Mouse (Mus musculus) activated CD4-positive, CD25-positive, alpha-beta regulatory T cell, adult 9 weeks (primary cell): Measurements from ENCODE around the gene Eif3j1. TPM values are rescaled to one million over a fixed set of nuclear protein-coding genes. Genes with fewer than 3 reads are reported as not detected.

Experiments used
- polyA plus RNA-seq: library from polyadenylated mRNA; unstranded; fragments of 100-300 nt; shearing (Covaris generic); gene quantifications from one replicate; pipeline ENCODE4 v1.2.1, GENCODE M21; 2017

Eif3j1 gene
- polyA plus RNA-seq = 4.9 TPM

GRCm38 (mm10) chr2:122027862-122028755, at the start of gene Eif3j1:
TSS of gene Eif3j1 (plus strand) at chr2:122028546.

Other genes with a start within 250 kb of the Eif3j1 start
- 1.4 TPM for gene Frmd5, start 221.5 kb upstream of the Eif3j1 start, polyA plus RNA-seq
- 1.0 TPM for gene Casc4, start 161.6 kb upstream of the Eif3j1 start, polyA plus RNA-seq
- gene Ctdspl2, start 72.5 kb upstream of the Eif3j1 start, polyA plus RNA-seq = 69.4 TPM
- not detected for gene Mageb3, start 72.5 kb upstream of the Eif3j1 start, polyA plus RNA-seq
- gene Spg11, start 89.8 kb downstream of the Eif3j1 start, polyA plus RNA-seq = 21.3 TPM
- gene B2m, start 119.1 kb downstream of the Eif3j1 start, polyA plus RNA-seq = 9,808 TPM
- 0.51 TPM for gene Trim69, start 132.2 kb downstream of the Eif3j1 start, polyA plus RNA-seq
- gene Patl2, start 157.6 kb downstream of the Eif3j1 start, polyA plus RNA-seq = 1.1 TPM
- not detected for gene Terb2, start 157.7 kb downstream of the Eif3j1 start, polyA plus RNA-seq
- 4.8 TPM for gene Sord, start 206.2 kb downstream of the Eif3j1 start, polyA plus RNA-seq